Mouse (Mus musculus): Measurements from ENCODE around the gene Gif.

DNA sequence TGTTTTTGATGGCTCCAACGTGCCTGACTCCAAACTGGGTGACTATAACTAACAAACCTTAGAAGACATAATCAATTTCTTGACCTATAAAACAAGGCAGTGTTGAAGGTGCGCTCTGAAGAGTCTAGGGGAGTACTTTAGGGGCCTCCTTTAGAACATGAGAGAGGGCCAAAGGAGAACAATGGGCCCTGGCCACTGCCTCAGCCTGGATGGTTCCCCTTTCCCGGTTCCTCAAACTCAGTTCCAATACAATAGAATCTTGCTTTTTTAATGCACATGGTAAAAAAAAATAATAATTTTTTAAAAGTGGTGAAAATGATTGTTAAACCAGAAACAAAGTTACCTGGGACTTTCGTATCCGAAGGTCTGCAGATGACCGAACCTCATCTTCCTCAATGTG lies 40.5 kb downstream of the Gif start:
- TF ChIP-seq CTCF (IDR thresholded peaks at IDR 0.05; ENCODE audit: low read depth, low read length) (no peak), POLR2A (IDR thresholded peaks at IDR 0.05; ENCODE audit: extremely low read depth, insufficient read depth, low read length) (no peak)

All from liver, adult 2 months (tissue).